Mouse (Mus musculus): ENCODE data around the gene Trim30d. TPM values are rescaled to one million over a fixed set of nuclear protein-coding genes. Genes with fewer than 3 reads are reported as not detected.
"Not testable (repeated sequence)": the region's sequence is repeated elsewhere in the genome, so short reads cannot be mapped to it uniquely, and the experiment has no call there.

The Trim30d gene
- under 1 TPM; 0.81 to 0.97 TPM for total RNA-seq (2021)
- long read RNA-seq = 0 reads

DNA sequence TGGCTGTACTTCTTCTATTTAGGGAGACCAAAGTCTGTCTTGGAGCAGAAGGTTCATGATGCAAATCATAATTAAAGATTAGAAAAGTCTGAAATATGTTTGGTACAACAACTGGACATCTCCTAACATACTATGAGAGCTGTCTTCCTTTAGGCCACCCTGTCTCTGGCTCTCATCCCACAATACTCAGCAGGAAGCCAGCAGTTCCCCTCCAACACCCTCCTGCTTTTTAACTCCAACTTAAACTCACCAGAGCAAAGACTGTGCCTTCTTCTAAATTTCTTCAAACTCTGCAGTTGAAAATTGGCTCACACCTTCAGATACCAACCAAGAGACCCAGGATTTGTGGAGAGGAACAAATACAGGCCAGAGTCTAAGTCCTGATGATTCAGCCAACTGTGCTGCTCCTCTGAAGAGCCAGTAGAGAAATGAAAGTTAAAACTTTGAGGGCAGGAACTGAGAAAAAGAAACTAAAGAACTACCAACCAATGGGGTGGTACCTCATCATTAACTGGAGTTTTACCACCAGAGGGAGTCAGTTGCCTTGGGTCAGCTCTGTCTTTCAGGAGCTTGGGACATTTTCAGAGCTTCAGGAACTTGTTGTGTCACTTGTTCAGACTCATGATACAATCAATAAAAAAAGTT is at the start of gene Trim30d:
Gene Trim30d, minus strand, starts transcription at position 429 of the 645 bp plus-strand sequence.
- not testable (repeated sequence) for DNase-seq (ENCODE audit: low spot score in 2 of 2)

DNA sequence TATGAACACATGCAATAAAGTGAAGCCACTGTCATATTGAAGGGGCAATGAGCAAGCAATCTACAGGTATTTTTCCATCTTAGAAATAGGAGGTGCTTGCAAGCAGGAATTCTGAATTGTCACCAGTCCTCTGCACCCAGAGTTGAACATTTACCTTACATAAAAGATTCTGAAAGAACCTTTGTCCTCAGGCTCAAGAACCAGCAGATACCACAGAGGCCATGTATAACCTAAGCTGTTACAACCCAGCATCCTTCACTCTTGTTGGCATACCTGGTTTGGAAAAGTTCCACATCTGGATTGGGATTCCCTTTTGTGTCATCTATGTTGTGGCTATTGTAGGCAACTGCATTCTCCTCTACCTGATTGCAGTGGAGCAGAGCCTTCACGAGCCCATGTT is 45.1 kb upstream of the Trim30d start:
- no peak for DNase-seq (ENCODE audit: low spot score in 2 of 2)

DNA sequence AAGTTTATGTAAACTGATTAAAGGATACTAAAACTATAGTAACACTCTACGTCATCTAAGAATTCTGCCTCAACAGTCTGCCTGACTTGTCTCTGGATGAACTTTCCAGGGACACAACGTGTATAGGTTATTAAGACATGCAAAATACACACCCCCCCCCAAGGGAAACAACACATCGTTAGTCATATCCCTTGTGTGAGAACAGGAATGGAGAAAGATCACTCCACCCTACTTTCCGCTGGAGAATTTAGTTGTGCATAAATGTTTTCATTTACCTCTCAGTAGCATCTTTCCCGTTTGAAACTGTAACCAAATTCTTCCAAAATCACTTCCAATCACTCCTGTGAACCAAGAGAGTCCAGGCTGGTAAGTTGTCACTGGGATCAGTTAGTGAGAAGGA is 42.2 kb upstream of the Trim30d start, which contains the start of gene Olfr651:
Gene Olfr651, plus strand, starts transcription at position 301 of the 400 bp plus-strand sequence.
- DNase-seq (ENCODE audit: low spot score in 2 of 2) = no peak

DNA sequence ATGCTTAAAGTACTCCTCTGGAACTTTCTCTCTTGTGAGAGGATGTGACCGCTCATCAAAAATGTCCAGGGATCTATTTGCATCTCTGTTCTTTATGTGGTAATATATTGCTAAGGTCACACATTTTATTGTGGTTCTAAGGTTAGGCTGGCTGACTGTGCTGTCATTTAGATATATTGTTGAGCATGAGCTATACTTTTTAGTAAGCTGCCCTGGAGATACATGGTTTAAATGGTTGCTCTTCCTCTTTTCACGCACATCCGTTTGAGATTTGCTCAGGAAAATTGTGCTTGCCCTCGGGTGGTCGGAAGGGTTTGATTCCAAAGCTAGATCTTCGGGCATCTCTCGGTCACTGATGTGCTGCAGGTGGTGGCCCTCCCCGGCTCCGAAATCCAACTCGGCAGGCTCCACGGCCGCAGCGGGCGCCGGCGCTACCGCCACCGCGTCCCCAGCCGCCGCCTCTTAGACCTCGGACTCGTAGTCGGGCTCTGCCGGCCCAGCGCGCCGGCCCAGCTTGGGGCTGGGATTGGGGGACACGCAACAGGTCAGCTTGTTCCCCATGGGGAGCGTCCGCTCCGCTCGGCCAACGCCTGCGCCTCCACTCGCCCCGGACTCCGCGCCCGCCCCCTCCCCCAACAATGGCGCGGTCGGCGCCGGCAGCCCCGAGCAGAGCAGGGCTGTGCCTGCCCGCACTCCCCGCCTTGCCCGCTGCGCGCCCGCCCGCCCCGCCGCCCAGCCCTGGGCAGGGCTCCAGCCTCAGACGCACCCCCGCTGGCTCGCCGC is 5.9 kb downstream of the Trim30d start:
- no peak for DNase-seq (ENCODE audit: low spot score in 2 of 2)

DNA sequence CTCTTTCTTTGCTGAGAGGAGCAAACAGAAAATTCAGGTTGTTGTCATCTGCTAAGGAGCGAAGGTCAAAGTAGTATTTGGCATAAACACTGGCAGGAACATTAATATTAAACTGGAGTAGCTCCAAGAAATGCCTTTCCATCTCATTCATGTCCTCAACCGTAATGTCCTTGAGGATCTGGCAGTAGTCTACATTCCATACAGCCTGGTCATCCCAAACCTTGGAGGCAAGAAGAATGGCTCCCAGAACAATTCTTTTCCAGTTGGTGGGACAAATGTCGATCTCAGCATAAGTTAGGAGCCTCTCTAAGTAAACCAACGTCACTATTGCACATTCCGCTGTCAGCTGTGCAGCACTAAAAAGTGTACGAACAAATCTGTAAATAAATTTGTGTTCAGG is 6.5 kb downstream of the Trim30d start:
- not testable (repeated sequence) for DNase-seq (ENCODE audit: low spot score in 2 of 2)

DNA sequence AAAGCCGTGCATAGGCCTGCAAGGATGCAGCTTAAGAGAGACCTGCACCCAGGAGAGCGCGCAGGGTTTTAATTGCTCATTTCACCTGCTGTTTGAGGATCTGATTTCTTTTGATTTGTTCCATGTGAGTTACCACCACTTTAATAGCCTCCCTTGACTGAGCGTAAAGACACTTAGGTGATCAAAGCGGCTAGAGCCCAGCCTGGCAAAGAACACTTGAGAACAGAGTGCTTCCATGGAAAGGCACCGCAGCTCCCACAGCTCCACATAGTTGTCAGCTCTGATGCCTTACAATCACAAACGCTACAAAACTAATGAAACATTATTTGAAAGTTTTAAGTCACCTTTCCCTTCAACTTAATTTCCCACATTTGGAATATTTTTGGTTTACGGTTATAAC is 8.2 kb downstream of the Trim30d start:
- not testable (repeated sequence) for DNase-seq (ENCODE audit: low spot score in 2 of 2)

DNA sequence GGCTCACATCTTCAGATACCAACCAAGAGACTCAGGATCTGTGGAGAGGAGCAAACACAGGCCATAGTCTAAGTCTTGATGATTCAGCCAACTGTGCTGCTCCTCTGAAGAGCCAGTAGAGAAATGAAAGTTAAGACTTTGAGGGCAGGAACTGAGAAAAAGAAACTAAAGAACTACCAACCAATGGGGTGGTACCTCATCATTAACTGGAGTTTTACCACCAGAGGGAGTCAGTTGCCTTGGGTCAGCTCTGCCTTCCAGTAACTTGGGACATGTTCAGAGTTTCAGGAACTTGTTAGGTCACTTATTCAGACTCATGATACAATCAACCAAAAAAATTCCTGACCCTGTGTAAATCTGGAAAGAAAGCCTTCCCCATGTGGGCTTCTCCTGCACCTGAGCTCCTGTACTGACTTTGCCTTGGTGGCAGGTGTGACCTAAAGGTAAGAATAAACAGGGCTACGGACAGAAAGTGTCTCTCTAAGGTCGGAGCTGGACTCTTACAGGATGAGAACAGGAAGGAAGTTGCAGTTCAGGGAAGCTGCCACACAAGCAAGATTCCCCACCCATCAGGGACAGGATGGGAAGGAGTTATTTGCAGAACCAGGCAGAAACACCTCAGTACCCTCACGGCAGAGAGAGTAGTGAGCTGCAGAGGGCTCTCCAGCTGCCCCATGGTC is 42.4 kb downstream of the Trim30d start, which contains the start of gene Trim30a:
Gene Trim30a, minus strand, starts transcription at position 129 of the 680 bp plus-strand sequence.
- no peak for DNase-seq (ENCODE audit: low spot score in 2 of 2)

DNA sequence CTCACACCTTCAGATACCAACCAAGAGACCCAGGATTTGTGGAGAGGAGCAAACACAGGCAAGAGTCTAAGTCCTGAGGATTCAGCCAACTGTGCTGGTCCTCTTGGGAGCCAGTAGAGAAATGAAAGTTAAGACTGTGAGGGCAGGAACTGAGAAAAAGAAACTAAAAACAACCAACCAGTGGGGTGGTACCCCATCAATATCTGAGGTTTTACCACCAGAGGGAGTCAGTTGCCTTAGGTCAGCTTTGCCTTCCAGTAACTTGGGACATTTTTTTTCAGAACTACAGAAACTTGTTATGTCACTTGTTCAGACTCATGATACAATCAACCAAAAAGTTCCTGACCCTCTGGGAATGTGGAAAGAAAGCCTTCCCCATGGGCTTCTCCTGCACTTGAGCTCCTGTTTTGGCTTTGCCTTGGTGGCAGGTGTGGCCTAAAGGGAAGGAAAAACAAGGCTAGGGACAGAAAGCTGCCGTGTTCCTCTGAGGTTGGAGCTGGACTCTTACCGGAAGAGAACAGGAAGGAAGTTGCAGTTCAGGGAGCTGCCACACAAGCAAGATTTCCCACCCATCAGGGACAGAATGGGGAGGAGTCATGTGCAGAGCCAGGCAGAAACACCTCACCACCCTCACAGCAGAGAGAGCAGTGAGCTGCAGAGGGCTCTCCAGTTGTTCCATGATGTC is 61.5 kb downstream of the Trim30d start:
- no peak for DNase-seq (ENCODE audit: low spot score in 2 of 2)

Other genes starting within 250 kb of the Trim30d start
- gene Trim5, start 219.8 kb downstream of the Trim30d start, total RNA-seq (2021) = under 1 TPM; 0.42 to 0.63 TPM
- 1 to 10 TPM; 2.8 to 3.2 TPM for gene Trim12a, start 192.4 kb downstream of the Trim30d start, total RNA-seq (2021)
- under 1 TPM in 1 of 2 experiments, not detected in 1; 0.27 TPM for gene Trim34b, start 178.4 kb downstream of the Trim30d start, total RNA-seq (2021)
- 1 to 10 TPM; 1.4 to 1.6 TPM for gene Trim12c, start 154.5 kb downstream of the Trim30d start, total RNA-seq (2021)
- not detected for gene Trim30b, start 138.0 kb downstream of the Trim30d start, total RNA-seq (2021)
- not detected for gene Trim30c, start 107.0 kb downstream of the Trim30d start, total RNA-seq (2021)
- gene Trim30a, start 42.7 kb downstream of the Trim30d start, total RNA-seq (2021) = under 1 TPM; 0.84 to 0.92 TPM
- gene Olfr651, start 42.3 kb upstream of the Trim30d start, total RNA-seq (2021) = not detected
- not detected for gene Olfr652, start 53.1 kb upstream of the Trim30d start, total RNA-seq (2021)
- gene Olfr653, start 69.5 kb upstream of the Trim30d start, total RNA-seq (2021) = not detected
- gene Olfr654, start 79.2 kb upstream of the Trim30d start, total RNA-seq (2021) = not detected
- not detected for gene Olfr655, start 93.9 kb upstream of the Trim30d start, total RNA-seq (2021)
- not detected for gene Olfr656, start 106.1 kb upstream of the Trim30d start, total RNA-seq (2021)
- not detected for gene Olfr657, start 116.9 kb upstream of the Trim30d start, total RNA-seq (2021)
- not detected for gene Olfr658, start 139.5 kb upstream of the Trim30d start, total RNA-seq (2021)
- gene Olfr659, start 158.9 kb upstream of the Trim30d start, total RNA-seq (2021) = not detected
- not detected for gene Olfr661, start 178.7 kb upstream of the Trim30d start, total RNA-seq (2021)